29 mouse cellular contexts compared by ENCODE assay signal in genomic region chr14:28531531-28531930, GRCm38 (mm10). TPM values are rescaled to one million over a fixed set of nuclear protein-coding genes. Genes with fewer than 3 reads are reported as not detected.
A peak's percentile ranks its signal among the peaks of the same experiment; 100 is the strongest.
DNase-seq lines count a peak whose midpoint lies in the region; ATAC-seq and TF ChIP-seq lines count a peak whose summit lies in the region.
"Had no signal": no experiment of that assay in that cellular context is flagged by ENCODE, and none has a peak within 500 bp of the region (broad histone marks: within the 10 kb centered on the region; RNA-seq: fewer than 3 reads in every experiment).

No protein-coding gene starts in this region.

- DNase-seq in gastrocnemius, adult 2 months = no peak
- DNase-seq in gastrocnemius, postnatal 4 days (ENCODE audit: low spot score in 2 of 2) = no peak
- DNase-seq in midbrain, embryonic 11.5 days (ENCODE audit: low spot score, missing footprints) = peak; percentile 74
- DNase-seq in midbrain, embryonic 10.5 days (ENCODE audit: low spot score) = no peak
- DNase-seq in limb, embryonic 10.5 days (ENCODE audit: low spot score) = no peak
- no peak for DNase-seq in kidney, postnatal 25 days
- DNase-seq: adrenal gland, adult 2 months; adrenal gland, postnatal 14 days; B cell, adult 2 months; cerebellum, adult 11 months; cerebellum, adult 2 months; cerebellum, adult 9-11 months; cerebellum, postnatal 25 days; gastrocnemius, postnatal 14 days; heart, adult 2 months; heart, postnatal 10 days; heart, postnatal 36 days had no signal

- no peak for ATAC-seq in intestine, postnatal 0 days
- ATAC-seq in intestine, embryonic 15.5 days = no peak
- ATAC-seq in midbrain, embryonic 11.5 days (ENCODE audit: low FRiP score) = no peak
- ATAC-seq: forebrain, embryonic 13.5 days; forebrain, embryonic 16.5 days had no signal

- H3K4me1 ChIP-seq in intestine, postnatal 0 days (replicated peaks; ENCODE audit: control insufficient read depth, insufficient read depth, low read length) = peaks cover 9% of the 10 kb centered on the region; the same call in 1 of the 2 replicates
- no peaks in the 10 kb centered on the region for H3K4me1 ChIP-seq in intestine, embryonic 15.5 days (replicated peaks)
- H3K4me1 ChIP-seq in midbrain, embryonic 11.5 days (ENCODE audit: control insufficient read depth, insufficient read depth, low read length) = no peaks in the 10 kb centered on the region
- H3K4me1 ChIP-seq in midbrain, embryonic 10.5 days = peaks cover 15% of the 10 kb centered on the region
- peaks cover 48% of the 10 kb centered on the region for H3K4me1 ChIP-seq in limb, embryonic 10.5 days
- H3K4me1 ChIP-seq: forebrain, embryonic 13.5 days had no signal

- H3K27me3 ChIP-seq in intestine, postnatal 0 days (replicated peaks; ENCODE audit: control insufficient read depth, insufficient read depth, low read length) = no peaks in the 10 kb centered on the region
- no peaks in the 10 kb centered on the region for H3K27me3 ChIP-seq in intestine, embryonic 15.5 days (replicated peaks)
- no peaks in the 10 kb centered on the region for H3K27me3 ChIP-seq in midbrain, embryonic 11.5 days (ENCODE audit: control insufficient read depth, insufficient read depth, low read length)
- no peaks in the 10 kb centered on the region for H3K27me3 ChIP-seq in midbrain, embryonic 10.5 days (ENCODE audit: low read depth, poor library complexity, severe bottlenecking)
- H3K27me3 ChIP-seq in limb, embryonic 10.5 days (ENCODE audit: low read depth, poor library complexity, severe bottlenecking) = no peaks in the 10 kb centered on the region
- H3K27me3 ChIP-seq: CH12.LX; forebrain, embryonic 13.5 days; heart, embryonic 12.5 days; heart, embryonic 15.5 days had no signal

- H3K27ac ChIP-seq in gastrocnemius, adult 2 months = no peak overlapping the region
- H3K27ac ChIP-seq in intestine, postnatal 0 days (ENCODE audit: low read depth, low read length) = no peak overlapping the region
- no peak overlapping the region for H3K27ac ChIP-seq in intestine, embryonic 15.5 days
- H3K27ac ChIP-seq in midbrain, embryonic 11.5 days (ENCODE audit: low read depth, low read length) = no peak overlapping the region
- no peak overlapping the region for H3K27ac ChIP-seq in midbrain, embryonic 10.5 days (replicated peaks)
- H3K27ac ChIP-seq in limb, embryonic 10.5 days = 0 out of 2 replicates have a peak overlapping the region, but pooled peaks have one; percentile 21
- H3K27ac ChIP-seq: forebrain, embryonic 10.5 days; forebrain, embryonic 13.5 days; heart, adult 2 months; heart, embryonic 15.5 days; hindbrain, embryonic 10.5 days; hindbrain, embryonic 14.5 days had no signal

- TF ChIP-seq CTCF in gastrocnemius, adult 2 months (IDR thresholded peaks at IDR 0.05) = peak; percentile 11; the same call in 1 of the 2 replicates
- TF ChIP-seq CTCF in intestine, postnatal 0 days (IDR thresholded peaks at IDR 0.05; ENCODE audit: low read depth) = peak; percentile 35

- H3K9me3 ChIP-seq in intestine, postnatal 0 days (ENCODE audit: control insufficient read depth) = no peaks in the 10 kb centered on the region
- no peaks in the 10 kb centered on the region for H3K9me3 ChIP-seq in intestine, embryonic 15.5 days
- H3K9me3 ChIP-seq in midbrain, embryonic 11.5 days (ENCODE audit: control insufficient read depth, low read length) = no peaks in the 10 kb centered on the region
- H3K9me3 ChIP-seq in midbrain, embryonic 10.5 days (replicated peaks) = no peaks in the 10 kb centered on the region
- no peaks in the 10 kb centered on the region for H3K9me3 ChIP-seq in limb, embryonic 10.5 days (replicated peaks)
- H3K9me3 ChIP-seq: forebrain, embryonic 10.5 days; forebrain, embryonic 13.5 days; heart, embryonic 12.5 days; heart, embryonic 15.5 days; hindbrain, embryonic 10.5 days had no signal

- H3K9ac ChIP-seq in intestine, postnatal 0 days (ENCODE audit: low read depth, low read length) = no peak overlapping the region
- H3K9ac ChIP-seq in intestine, embryonic 15.5 days = no peak overlapping the region
- H3K9ac ChIP-seq in midbrain, embryonic 11.5 days (ENCODE audit: low read length) = no peak overlapping the region
- H3K9ac ChIP-seq: forebrain, embryonic 13.5 days; heart, embryonic 12.5 days; heart, embryonic 15.5 days; hindbrain, embryonic 14.5 days had no signal

- intact Hi-C loops in gastrocnemius, adult 2 months (cut with DNase I) = no loop called here

- WGBS in intestine, postnatal 0 days = 50% methylated on average over 1 of the region's 1 CpGs
- WGBS in intestine, embryonic 15.5 days = 35% methylated on average over 1 of the region's 1 CpGs
- WGBS in midbrain, embryonic 11.5 days = 47% methylated on average over 1 of the region's 1 CpGs
- WGBS in midbrain, embryonic 10.5 days = 62% methylated on average over 1 of the region's 1 CpGs
- 42% methylated on average over 1 of the region's 1 CpGs for WGBS in limb, embryonic 10.5 days

- H3K4me2 ChIP-seq in intestine, postnatal 0 days (replicated peaks; ENCODE audit: low read depth) = no peak overlapping the region
- no peak overlapping the region for H3K4me2 ChIP-seq in intestine, embryonic 15.5 days (replicated peaks)
- H3K4me2 ChIP-seq in midbrain, embryonic 11.5 days = no peak overlapping the region
- H3K4me2 ChIP-seq: forebrain, embryonic 13.5 days; heart, embryonic 12.5 days; heart, embryonic 15.5 days; hindbrain, embryonic 14.5 days had no signal

- H3K36me3 ChIP-seq in intestine, postnatal 0 days (ENCODE audit: control insufficient read depth, insufficient read depth) = no peaks in the 10 kb centered on the region
- H3K36me3 ChIP-seq in intestine, embryonic 15.5 days = no peaks in the 10 kb centered on the region
- H3K36me3 ChIP-seq in midbrain, embryonic 11.5 days (ENCODE audit: control insufficient read depth, insufficient read depth, low read length) = no peaks in the 10 kb centered on the region
- H3K36me3 ChIP-seq in midbrain, embryonic 10.5 days = peaks cover 2% of the 10 kb centered on the region; the same call in 1 of the 2 replicates
- H3K36me3 ChIP-seq in limb, embryonic 10.5 days = peaks cover 21% of the 10 kb centered on the region
- H3K36me3 ChIP-seq: forebrain, embryonic 10.5 days; heart, embryonic 12.5 days; heart, embryonic 15.5 days had no signal

- no peak overlapping the region for H3K4me3 ChIP-seq in gastrocnemius, adult 2 months
- H3K4me3 ChIP-seq in intestine, postnatal 0 days (ENCODE audit: low read depth, low read length) = no peak overlapping the region
- H3K4me3 ChIP-seq in intestine, embryonic 15.5 days (replicated peaks) = no peak overlapping the region
- no peak overlapping the region for H3K4me3 ChIP-seq in midbrain, embryonic 11.5 days (ENCODE audit: low read depth, low read length)
- H3K4me3 ChIP-seq in midbrain, embryonic 10.5 days = no peak overlapping the region
- no peak overlapping the region for H3K4me3 ChIP-seq in limb, embryonic 10.5 days
- H3K4me3 ChIP-seq: forebrain, embryonic 10.5 days; forebrain, embryonic 13.5 days; heart, adult 2 months; heart, embryonic 12.5 days; heart, embryonic 15.5 days; hindbrain, embryonic 10.5 days had no signal

RNA-seq across cellular contexts. Expression of gene Wnt5a, which starts 27.0 kb away (rescaled TPM):
- 1 to 10 TPM; 4.9 to 6.2 TPM for total RNA-seq in gastrocnemius, adult 2 months (2021)
- 10 to 100 TPM; 20.4 to 22.3 TPM for total RNA-seq in gastrocnemius, postnatal 4 days (2021)
- 11.6 and 12.0 TPM in 2 replicates for polyA plus RNA-seq in intestine, postnatal 0 days (2015; fragmentation: Nextera tagmentation; extraction: Ambion mirVana)
- polyA plus RNA-seq in intestine, embryonic 15.5 days (2015; fragmentation: Nextera tagmentation; extraction: Ambion mirVana) = 23.2 and 27.4 TPM in 2 replicates
- 27.8 and 31.3 TPM in 2 replicates for polyA plus RNA-seq in midbrain, embryonic 11.5 days (2014; fragmentation: Nextera tagmentation; extraction: Ambion mirVana)
- polyA plus RNA-seq in midbrain, embryonic 10.5 days (2016; fragmentation: Nextera tagmentation; extraction: Ambion mirVana) = 49.5 and 49.7 TPM in 2 replicates
- 64.8 and 91.9 TPM in 2 replicates for polyA plus RNA-seq in limb, embryonic 10.5 days (2016; fragmentation: Nextera tagmentation; extraction: Ambion mirVana)
- total RNA-seq: CH12.LX; common myeloid progenitor, adult 5-6 weeks; MEL had no signal
